Mouse (Mus musculus) bone marrow macrophage, adult 2 months (primary cell): ENCODE results near the gene Gng7.

Experiments
- CTCF ChIP-seq: IDR thresholded peaks from 2 replicates; pipeline ENCODE4 v1.5.1; 2012; ENCODE audit warnings: low read depth, mild to moderate bottlenecking, low read length, moderate library complexity
- POLR2A ChIP-seq: IDR thresholded peaks from 2 replicates; pipeline ENCODE4 v1.6.1; 2012; ENCODE audit warnings: mild to moderate bottlenecking, low read depth, low read length, borderline replicate concordance

- TF ChIP-seq POLR2A (no peak), CTCF (no peak)
Observed at GRCm38 (mm10) chr10:80950314-80950713, 64.4 kb downstream of the Gng7 start.
